Mouse (Mus musculus) stomach, embryonic 14.5 days (tissue): ENCODE measurements at regions not wholly inside any gene's neighbourhood (a gene's known extent, or its start where the extent isn't known, plus 50 kb on each side); places are given as distances from the start of the nearest gene placed in this dataset.

Source experiments
- ATAC-seq: fragments of 200-750 bp; cut with Nextera tagmentation; 2 replicates; pipeline ENCODE4 v1.8.0; 2017; ENCODE audit warnings: low read depth, moderate TSS enrichment; ENCODE audit not compliant: insufficient number of reproducible peaks, insufficient read depth, low FRiP score
- H3K27ac ChIP-seq: fragments of 300-500 bp; sonication (generic); 2 replicates; pipeline ENCODE4 v1.5.1; 2014; ENCODE audit warnings: mild to moderate bottlenecking, low read length, moderate library complexity, mixed read lengths
- H3K27me3 ChIP-seq: fragments of 300-500 bp; sonication (generic); 2 replicates; pipeline ENCODE4 v1.6.1; 2014; ENCODE audit warnings: low read length, control low read depth, mixed read lengths; ENCODE audit not compliant: control insufficient read depth, insufficient read depth
- H3K36me3 ChIP-seq: fragments of 300-500 bp; sonication (generic); 2 replicates; pipeline ENCODE4 v1.6.1; 2014; ENCODE audit warnings: mild to moderate bottlenecking, control low read depth, low read length, moderate library complexity, mixed read lengths; ENCODE audit not compliant: control insufficient read depth, insufficient read depth
- H3K4me1 ChIP-seq: fragments of 300-500 bp; sonication (generic); 2 replicates; pipeline ENCODE4 v1.6.1; 2014; ENCODE audit warnings: low read length, control low read depth, mixed read lengths; ENCODE audit not compliant: control insufficient read depth, insufficient read depth
- H3K4me2 ChIP-seq: fragments of 300-500 bp; sonication (generic); replicated peaks from 2 replicates; pipeline ENCODE4 v1.6.1; 2014; ENCODE audit warnings: low read depth, low read length, control low read depth
- H3K4me3 ChIP-seq: fragments of 300-500 bp; sonication (generic); 2 replicates; pipeline ENCODE4 v1.5.1; 2014; ENCODE audit warnings: low read depth, low read length, control low read depth
- H3K9ac ChIP-seq: fragments of 300-500 bp; sonication (generic); replicated peaks from 2 replicates; pipeline ENCODE4 v1.6.1; 2014; ENCODE audit warnings: low read depth, mild to moderate bottlenecking, control low read depth, low read length, moderate library complexity, mixed read lengths
- H3K9me3 ChIP-seq: fragments of 300-500 bp; sonication (generic); 2 replicates; pipeline ENCODE4 v1.6.1; 2016; ENCODE audit warnings: low read depth, low read length, control low read depth; ENCODE audit not compliant: control insufficient read depth
- WGBS: fragments of 180-500 bp; shearing (Covaris S2); extraction: QIAGEN DNeasy Blood & Tissue Kit; methylation state at CpG from one replicate; pipeline ENCODE4 v1.1.7; 2014; 5-methylcytosine and 5-hydroxymethylcytosine counted together

- Histone ChIP-seq H3K9ac (no peak overlapping the region), H3K4me2 (no peak overlapping the region), H3K27me3 (no peaks in the 10 kb centered on the region), H3K4me3 (no peak overlapping the region), H3K9me3 (no peaks in the 10 kb centered on the region), H3K36me3 (no peaks in the 10 kb centered on the region), H3K27ac (no peak overlapping the region), H3K4me1 (peaks cover 4% of the 10 kb centered on the region; the same call in 1 of the 2 replicates)
- ATAC-seq = no peak
- 83% methylated on average over 6 of the region's 6 CpGs for WGBS
Observed at GRCm38 (mm10) chr5:73758534-73758933, 107.4 kb downstream of the Spata18 start.

GRCm38 (mm10) chr5:73761236-73761635, 110.1 kb downstream of the Spata18 start:
- Histone ChIP-seq H3K9ac (no peak overlapping the region), H3K4me3 (no peak overlapping the region), H3K36me3 (no peaks in the 10 kb centered on the region), H3K9me3 (no peaks in the 10 kb centered on the region), H3K4me1 (peaks cover 5% of the 10 kb centered on the region; the same call in 1 of the 2 replicates), H3K4me2 (no peak overlapping the region), H3K27ac (no peak overlapping the region), H3K27me3 (no peaks in the 10 kb centered on the region)
- no peak; the same call in 1 of the 2 replicates for ATAC-seq
- 84% methylated on average over 1 of the region's 1 CpGs for WGBS

- peak overlapping the region; percentile 58; the same call in 1 of the 2 replicates for H3K27ac ChIP-seq
- 22% methylated on average over 8 of the region's 8 CpGs for WGBS
Observed at GRCm38 (mm10) chr5:73761709-73762108, 110.5 kb downstream of the Spata18 start.

GRCm38 (mm10) chr5:73764226-73764625, 113.0 kb downstream of the Spata18 start:
- no peak for ATAC-seq

More at GRCm38 (mm10) chr5:73761709-73762108, 110.5 kb downstream of the Spata18 start:
- H3K9ac ChIP-seq = no peak overlapping the region
- no peak overlapping the region for H3K4me2 ChIP-seq
- peak; percentile 82; the same call in 1 of the 2 replicates for ATAC-seq
- H3K4me1 ChIP-seq = peaks cover 6% of the 10 kb centered on the region; the same call in 1 of the 2 replicates
- no peaks in the 10 kb centered on the region for H3K36me3 ChIP-seq
- no peaks in the 10 kb centered on the region for H3K27me3 ChIP-seq
- no peak overlapping the region for H3K4me3 ChIP-seq
- H3K9me3 ChIP-seq = no peaks in the 10 kb centered on the region

GRCm38 (mm10) chr5:73765466-73765865, 114.3 kb downstream of the Spata18 start:
- H3K9me3 ChIP-seq = no peaks in the 10 kb centered on the region
- no peaks in the 10 kb centered on the region for H3K36me3 ChIP-seq
- no peak overlapping the region for H3K9ac ChIP-seq
- 86% methylated on average over 7 of the region's 7 CpGs for WGBS
- no peaks in the 10 kb centered on the region for H3K27me3 ChIP-seq
- H3K4me1 ChIP-seq = peaks cover 6% of the 10 kb centered on the region; the same call in 1 of the 2 replicates
- no peak overlapping the region for H3K27ac ChIP-seq
- H3K4me3 ChIP-seq = no peak overlapping the region
- no peak overlapping the region for H3K4me2 ChIP-seq
- ATAC-seq = no peak

More at GRCm38 (mm10) chr5:73764226-73764625, 113.0 kb downstream of the Spata18 start:
- no peak overlapping the region for H3K9ac ChIP-seq
- H3K4me1 ChIP-seq = peaks cover 6% of the 10 kb centered on the region; the same call in 1 of the 2 replicates
- H3K9me3 ChIP-seq = no peaks in the 10 kb centered on the region
- 78% methylated on average over 1 of the region's 1 CpGs for WGBS
- H3K36me3 ChIP-seq = no peaks in the 10 kb centered on the region
- no peak overlapping the region for H3K4me2 ChIP-seq
- no peak overlapping the region for H3K27ac ChIP-seq
- H3K4me3 ChIP-seq = no peak overlapping the region
- no peaks in the 10 kb centered on the region for H3K27me3 ChIP-seq

DNA sequence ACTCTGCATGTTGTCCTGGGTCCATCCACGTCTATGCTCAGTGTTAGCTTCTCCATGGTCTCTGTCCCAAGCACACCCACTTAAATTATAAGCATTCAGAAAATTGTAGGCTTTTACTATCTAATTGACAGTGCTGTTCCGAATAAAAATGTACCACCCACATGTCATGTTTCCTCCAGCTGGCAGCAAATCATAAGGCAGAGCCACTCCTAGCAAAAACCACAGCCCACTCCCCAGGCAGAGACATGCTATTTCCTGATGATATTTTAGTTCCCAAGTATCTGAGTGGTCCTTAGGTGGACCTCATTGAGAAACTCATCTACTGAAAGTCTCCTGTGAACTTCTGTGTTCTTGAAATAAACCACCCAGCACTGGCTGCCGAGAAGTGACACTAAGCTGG, 117.1 kb downstream of the Spata18 start:
- Histone ChIP-seq H3K4me1 (0 out of 2 replicates have a peak, but pooled peaks cover 2% of the 10 kb centered on the region), H3K4me2 (no peak overlapping the region), H3K36me3 (no peaks in the 10 kb centered on the region), H3K9me3 (0 out of 2 replicates have a peak, but pooled peaks cover 5% of the 10 kb centered on the region), H3K9ac (no peak overlapping the region), H3K27me3 (no peaks in the 10 kb centered on the region), H3K4me3 (no peak overlapping the region), H3K27ac (no peak overlapping the region)
- ATAC-seq = no peak
- WGBS = 71% methylated on average over 3 of the region's 3 CpGs

GRCm38 (mm10) chr5:73775775-73776548, 124.8 kb downstream of the Spata18 start:
- Histone ChIP-seq H3K27ac (peak overlapping the region; percentile 86), H3K27me3 (no peaks in the 10 kb centered on the region), H3K36me3 (no peaks in the 10 kb centered on the region), H3K4me2 (no peak overlapping the region), H3K4me1 (peaks cover 18% of the 10 kb centered on the region), H3K9me3 (0 out of 2 replicates have a peak, but pooled peaks cover 5% of the 10 kb centered on the region), H3K9ac (no peak overlapping the region), H3K4me3 (no peak overlapping the region)
- no peak for ATAC-seq
- WGBS = 38% methylated on average over 7 of the region's 7 CpGs

DNA sequence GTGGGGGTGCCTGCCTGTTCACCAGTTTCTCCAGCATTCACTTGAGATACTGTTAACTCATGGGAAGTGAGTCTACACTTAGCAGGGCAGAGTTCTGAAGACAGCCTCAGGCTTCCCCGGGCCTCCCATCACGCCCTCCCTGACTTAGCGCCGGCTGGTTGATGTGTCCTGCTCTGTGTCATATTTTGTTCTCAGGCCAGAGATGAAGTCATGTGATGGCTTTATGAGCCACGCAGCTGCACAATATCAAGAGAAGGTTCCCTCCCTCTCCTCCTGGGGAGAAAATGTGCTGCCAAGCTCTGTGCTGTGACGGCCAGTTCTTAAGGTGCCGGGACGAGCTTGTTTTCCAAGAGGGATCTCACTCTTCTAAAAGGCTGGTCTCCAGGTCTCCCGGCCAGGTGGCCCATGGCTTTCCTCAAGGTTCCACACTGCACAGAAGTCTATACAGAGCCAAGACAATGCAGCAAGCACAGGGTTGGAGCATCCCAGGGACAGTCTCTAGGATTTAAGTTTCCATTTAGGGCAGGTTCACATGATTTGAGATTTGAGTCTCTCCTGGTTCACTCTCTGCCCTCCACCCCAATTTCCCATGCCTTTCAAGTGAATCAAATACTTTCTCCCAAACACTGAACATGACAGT, 126.2 kb downstream of the Spata18 start:
- Histone ChIP-seq H3K27ac (peak overlapping the region; percentile 87), H3K36me3 (no peaks in the 10 kb centered on the region), H3K4me3 (no peak overlapping the region), H3K27me3 (no peaks in the 10 kb centered on the region), H3K9ac (no peak overlapping the region), H3K9me3 (0 out of 2 replicates have a peak, but pooled peaks cover 5% of the 10 kb centered on the region), H3K4me1 (peaks cover 21% of the 10 kb centered on the region), H3K4me2 (peak overlapping the region; percentile 20; the same call in 1 of the 2 replicates)
- ATAC-seq = peak; percentile 88; the same call in 1 of the 2 replicates
- WGBS = 42% methylated on average over 9 of the region's 9 CpGs
